Mouse (Mus musculus) liver, embryonic 14.5 days (tissue): ENCODE results near the gene Cadm3.

Source experiments
- CTCF ChIP-seq: IDR thresholded peaks from 2 replicates; pipeline ENCODE4 v1.5.1; 2016; ENCODE audit warnings: antibody characterized with exemption, low read depth, control low read depth
- EP300 ChIP-seq: IDR thresholded peaks from 2 replicates; pipeline ENCODE4 v1.6.1; 2016; ENCODE audit warnings: antibody characterized with exemption, low read depth

- TF ChIP-seq CTCF (peak; percentile 87), EP300 (no peak)
Measured at GRCm38 (mm10) chr1:173377380-173378112, 10.1 kb upstream of the Cadm3 start.
